Mouse (Mus musculus) megakaryocyte, embryonic 14.5 days (primary cell): ENCODE data around the gene Rab30. TPM values are rescaled to one million over a fixed set of nuclear protein-coding genes. Genes with fewer than 3 reads are reported as not detected.

Experiments
- H3K27me3 ChIP-seq: replicated peaks from 2 replicates; pipeline ENCODE3; 2012; ENCODE audit warnings: inconsistent platforms
- H3K36me3 ChIP-seq: replicated peaks from 2 replicates; pipeline ENCODE3; 2012; ENCODE audit warnings: low read length, inconsistent platforms, mixed read lengths
- H3K4me1 ChIP-seq: 2 replicates; pipeline ENCODE4 v1.6.1; 2012; ENCODE audit warnings: inconsistent platforms
- H3K4me3 ChIP-seq: replicated peaks from 2 replicates; pipeline ENCODE3; 2012; ENCODE audit warnings: moderate library complexity, mild to moderate bottlenecking, inconsistent platforms
- H3K9me3 ChIP-seq: 2 replicates; pipeline ENCODE4 v1.6.1; 2012; ENCODE audit warnings: inconsistent platforms
- FLI1 ChIP-seq: IDR thresholded peaks from 2 replicates; pipeline ENCODE4 v1.6.1; 2012; ENCODE audit warnings: low read length, inconsistent platforms, mixed read lengths
- GATA1 ChIP-seq: IDR thresholded peaks from 3 replicates; pipeline ENCODE4 v1.6.1; 2012; ENCODE audit warnings: mixed read lengths, low read length, inconsistent platforms, borderline replicate concordance
- polyA plus RNA-seq: library from polyadenylated mRNA; stranded (reverse); fragments of >175 nt; gene quantifications from 2 replicates; pipeline ENCODE4 v1.2.3, GENCODE M21; 2012; ENCODE audit warnings: low replicate concordance; ENCODE audit not compliant: insufficient read depth

Rab30 gene
- polyA plus RNA-seq, 1 experiment: not detected

GRCm38 (mm10) chr7:92773006-92773405, 31.6 kb downstream of the Rab30 start:
- H3K4me1 ChIP-seq: peaks cover 15% of the 10 kb centered on the region
- H3K9me3 ChIP-seq: peaks cover 18% of the 10 kb centered on the region
- H3K36me3 ChIP-seq: no peaks in the 10 kb centered on the region
- H3K4me3 ChIP-seq: no peak overlapping the region
- peaks cover 5% of the 10 kb centered on the region for H3K27me3 ChIP-seq
- no peak for TF ChIP-seq GATA1
- TF ChIP-seq FLI1: no peak

GRCm38 (mm10) chr7:92773596-92773995, 32.2 kb downstream of the Rab30 start:
- no peak for TF ChIP-seq FLI1
- no peak for TF ChIP-seq GATA1
- Histone ChIP-seq H3K9me3 (peaks cover 18% of the 10 kb centered on the region), H3K36me3 (no peaks in the 10 kb centered on the region), H3K4me3 (no peak overlapping the region), H3K27me3 (peaks cover 5% of the 10 kb centered on the region), H3K4me1 (peaks cover 15% of the 10 kb centered on the region)

GRCm38 (mm10) chr7:92774741-92775140, 33.3 kb downstream of the Rab30 start:
- no peak overlapping the region for H3K4me3 ChIP-seq
- peaks cover 15% of the 10 kb centered on the region for H3K4me1 ChIP-seq
- peaks cover 18% of the 10 kb centered on the region for H3K9me3 ChIP-seq
- TF ChIP-seq GATA1: no peak
- TF ChIP-seq FLI1: no peak
- no peaks in the 10 kb centered on the region for H3K36me3 ChIP-seq
- H3K27me3 ChIP-seq: peaks cover 5% of the 10 kb centered on the region

- no peak for TF ChIP-seq GATA1
- no peak for TF ChIP-seq FLI1
- H3K27me3 ChIP-seq: peaks cover 5% of the 10 kb centered on the region
Measured at GRCm38 (mm10) chr7:92775703-92776102, 34.3 kb downstream of the Rab30 start.

GRCm38 (mm10) chr7:92776647-92777046, 35.2 kb downstream of the Rab30 start:
- peaks cover 5% of the 10 kb centered on the region for H3K27me3 ChIP-seq
- TF ChIP-seq FLI1 (no peak), GATA1 (no peak)
- peaks cover 11% of the 10 kb centered on the region for H3K4me1 ChIP-seq
- H3K36me3 ChIP-seq: no peaks in the 10 kb centered on the region
- H3K4me3 ChIP-seq: no peak overlapping the region
- peaks cover 17% of the 10 kb centered on the region for H3K9me3 ChIP-seq

More at GRCm38 (mm10) chr7:92775703-92776102, 34.3 kb downstream of the Rab30 start:
- Histone ChIP-seq H3K4me3 (no peak overlapping the region), H3K9me3 (peaks cover 20% of the 10 kb centered on the region), H3K4me1 (peaks cover 13% of the 10 kb centered on the region), H3K36me3 (no peaks in the 10 kb centered on the region)

- H3K4me3 ChIP-seq: no peak overlapping the region
- TF ChIP-seq GATA1 (no peak), FLI1 (no peak)
- H3K4me1 ChIP-seq: peaks cover 6% of the 10 kb centered on the region
- H3K36me3 ChIP-seq: no peaks in the 10 kb centered on the region
- peaks cover 11% of the 10 kb centered on the region for H3K9me3 ChIP-seq
- H3K27me3 ChIP-seq: peaks cover 5% of the 10 kb centered on the region
Measured at GRCm38 (mm10) chr7:92777108-92777973, 35.9 kb downstream of the Rab30 start.

GRCm38 (mm10) chr7:92779058-92779457, 37.7 kb downstream of the Rab30 start:
- TF ChIP-seq FLI1: no peak
- TF ChIP-seq GATA1: no peak
- H3K9me3 ChIP-seq: peaks cover 8% of the 10 kb centered on the region
- no peaks in the 10 kb centered on the region for H3K36me3 ChIP-seq
- H3K27me3 ChIP-seq: peaks cover 5% of the 10 kb centered on the region
- H3K4me1 ChIP-seq: peaks cover 6% of the 10 kb centered on the region
- no peak overlapping the region for H3K4me3 ChIP-seq

GRCm38 (mm10) chr7:92781361-92781760, 40.0 kb downstream of the Rab30 start:
- H3K27me3 ChIP-seq: peaks cover 5% of the 10 kb centered on the region
- H3K9me3 ChIP-seq: peaks cover 5% of the 10 kb centered on the region; the same call in 1 of the 2 replicates
- H3K4me3 ChIP-seq: no peak overlapping the region
- H3K36me3 ChIP-seq: no peaks in the 10 kb centered on the region
- no peaks in the 10 kb centered on the region for H3K4me1 ChIP-seq
- TF ChIP-seq FLI1 (no peak), GATA1 (no peak)

GRCm38 (mm10) chr7:92781948-92782347, 40.5 kb downstream of the Rab30 start:
- no peaks in the 10 kb centered on the region for H3K4me1 ChIP-seq
- H3K27me3 ChIP-seq: peaks cover 3% of the 10 kb centered on the region
- no peak overlapping the region for H3K4me3 ChIP-seq
- H3K36me3 ChIP-seq: no peaks in the 10 kb centered on the region
- TF ChIP-seq GATA1: no peak
- TF ChIP-seq FLI1: no peak
- peaks cover 5% of the 10 kb centered on the region; the same call in 1 of the 2 replicates for H3K9me3 ChIP-seq

GRCm38 (mm10) chr7:92782511-92782910, 41.1 kb downstream of the Rab30 start:
- no peaks in the 10 kb centered on the region for H3K27me3 ChIP-seq
- no peaks in the 10 kb centered on the region for H3K36me3 ChIP-seq
- TF ChIP-seq FLI1 (no peak), GATA1 (no peak)
- H3K9me3 ChIP-seq: peaks cover 5% of the 10 kb centered on the region; the same call in 1 of the 2 replicates
- no peaks in the 10 kb centered on the region for H3K4me1 ChIP-seq
- no peak overlapping the region for H3K4me3 ChIP-seq
